ENCODE assay signal across 23 mouse cellular contexts in the genomic region with DNA sequence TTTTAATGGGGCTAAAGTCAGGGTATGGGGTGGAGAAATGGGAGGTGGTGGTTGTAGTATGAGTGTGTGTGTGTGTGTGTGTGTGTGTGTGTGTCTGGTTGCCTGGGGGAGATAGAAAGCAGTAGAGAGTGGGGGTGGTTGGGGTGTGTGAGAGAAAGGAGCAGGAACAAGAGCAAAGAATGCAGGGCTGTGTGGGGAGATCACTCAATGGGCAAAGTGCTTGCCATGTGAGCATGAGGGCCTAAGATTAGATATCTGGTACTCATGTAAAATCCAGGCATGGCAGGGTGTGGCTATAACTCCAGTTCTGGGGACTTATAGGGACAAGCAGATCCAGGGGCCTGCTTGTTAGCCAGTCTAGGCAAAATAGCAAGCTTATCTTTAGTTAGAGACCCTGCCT.
DNase-seq lines count a peak whose midpoint lies in the region; ATAC-seq and TF ChIP-seq lines count a peak whose summit lies in the region.
"Had no signal": no experiment of that assay in that cellular context is flagged by ENCODE, and none has a peak within 500 bp of the region (broad histone marks: within the 10 kb centered on the region; RNA-seq: fewer than 3 reads in every experiment).

No protein-coding gene starts in this region.

- DNase-seq in lung, adult 18-20 months = no peak
- DNase-seq in heart, postnatal 0 days (ENCODE audit: low spot score) = peak; percentile 89
- no peak for DNase-seq in Muller cell, postnatal 12 days (ENCODE audit: inconsistent ontology term)
- DNase-seq: adrenal gland, postnatal 25 days; cerebellum, adult 2 months; cerebellum, postnatal 14 days; gastrocnemius, postnatal 25 days; kidney, adult 9 months; kidney, postnatal 14 days; midbrain, embryonic 14.5 days; retina, postnatal 1 day; right cerebral cortex, postnatal 14 days had no signal

- H3K27me3 ChIP-seq in lung, embryonic 16.5 days (ENCODE audit: control insufficient read depth, insufficient read depth, low read depth, low read length) = no peaks in the 10 kb centered on the region
- H3K27me3 ChIP-seq in heart, embryonic 12.5 days (replicated peaks) = no peaks in the 10 kb centered on the region
- H3K27me3 ChIP-seq in heart, postnatal 0 days (ENCODE audit: control insufficient read depth, insufficient read depth, low read length) = no peaks in the 10 kb centered on the region
- no peaks in the 10 kb centered on the region for H3K27me3 ChIP-seq in forebrain, embryonic 16.5 days (replicated peaks; ENCODE audit: control insufficient read depth, insufficient read depth, low read length)
- no peaks in the 10 kb centered on the region for H3K27me3 ChIP-seq in kidney, embryonic 15.5 days
- H3K27me3 ChIP-seq: embryonic facial prominence, embryonic 15.5 days; forebrain, embryonic 12.5 days; limb, embryonic 13.5 days; neural tube, embryonic 15.5 days had no signal

- H3K27ac ChIP-seq in lung, embryonic 16.5 days (ENCODE audit: low read length) = no peak overlapping the region
- H3K27ac ChIP-seq in heart, embryonic 12.5 days (ENCODE audit: poor library complexity, severe bottlenecking) = no peak overlapping the region
- H3K27ac ChIP-seq in heart, postnatal 0 days (ENCODE audit: low read depth) = peak overlapping the region; percentile 86
- no peak overlapping the region for H3K27ac ChIP-seq in forebrain, embryonic 16.5 days (ENCODE audit: low read length)
- no peak overlapping the region for H3K27ac ChIP-seq in kidney, embryonic 15.5 days
- H3K27ac ChIP-seq: embryonic facial prominence, embryonic 15.5 days; forebrain, embryonic 12.5 days; limb, embryonic 13.5 days; neural tube, embryonic 15.5 days had no signal

- no peak overlapping the region for H3K4me2 ChIP-seq in lung, embryonic 16.5 days (ENCODE audit: low read depth, low read length)
- no peak overlapping the region for H3K4me2 ChIP-seq in heart, embryonic 12.5 days
- H3K4me2 ChIP-seq in heart, postnatal 0 days (ENCODE audit: low read depth, low read length) = no peak overlapping the region
- H3K4me2 ChIP-seq in forebrain, embryonic 16.5 days (ENCODE audit: low read length) = no peak overlapping the region
- H3K4me2 ChIP-seq in kidney, embryonic 15.5 days = no peak overlapping the region
- H3K4me2 ChIP-seq: embryonic facial prominence, embryonic 15.5 days; forebrain, embryonic 12.5 days; limb, embryonic 13.5 days; liver, embryonic 11.5 days; neural tube, embryonic 15.5 days had no signal

- ATAC-seq in lung, embryonic 16.5 days (ENCODE audit: low read depth) = peak; percentile 38; the same call in 1 of the 2 replicates
- peak; percentile 64; the same call in 1 of the 2 replicates for ATAC-seq in heart, embryonic 12.5 days (ENCODE audit: insufficient number of reproducible peaks, low FRiP score)
- ATAC-seq in heart, postnatal 0 days (ENCODE audit: insufficient read depth, low read depth) = peak; percentile 96
- ATAC-seq in forebrain, embryonic 16.5 days = no peak
- ATAC-seq in kidney, embryonic 15.5 days (replicated peaks; ENCODE audit: low FRiP score) = no peak
- ATAC-seq: hindbrain, embryonic 16.5 days; lung, postnatal 0 days had no signal

- no peaks in the 10 kb centered on the region for H3K9me3 ChIP-seq in lung, embryonic 16.5 days (ENCODE audit: control insufficient read depth, low read length)
- peaks cover 6% of the 10 kb centered on the region; the same call in 1 of the 2 replicates for H3K9me3 ChIP-seq in heart, embryonic 12.5 days (replicated peaks)
- peaks cover 12% of the 10 kb centered on the region; the same call in 1 of the 2 replicates for H3K9me3 ChIP-seq in heart, postnatal 0 days (replicated peaks; ENCODE audit: control insufficient read depth, low read length)
- no peaks in the 10 kb centered on the region for H3K9me3 ChIP-seq in forebrain, embryonic 16.5 days (ENCODE audit: control insufficient read depth, low read length)
- H3K9me3 ChIP-seq in kidney, embryonic 15.5 days (replicated peaks) = 0 out of 2 replicates have a peak, but pooled peaks cover 2% of the 10 kb centered on the region
- H3K9me3 ChIP-seq: embryonic facial prominence, embryonic 15.5 days; forebrain, embryonic 12.5 days; limb, embryonic 13.5 days; neural tube, embryonic 15.5 days had no signal

- no peak for TF ChIP-seq CTCF in heart, postnatal 0 days (IDR thresholded peaks at IDR 0.05; ENCODE audit: low read depth)

- H3K4me3 ChIP-seq in lung, embryonic 16.5 days (ENCODE audit: low read length) = no peak overlapping the region
- no peak overlapping the region for H3K4me3 ChIP-seq in heart, embryonic 12.5 days
- H3K4me3 ChIP-seq in heart, postnatal 0 days (ENCODE audit: low read depth, low read length) = no peak overlapping the region
- no peak overlapping the region for H3K4me3 ChIP-seq in forebrain, embryonic 16.5 days (replicated peaks; ENCODE audit: low read length)
- no peak overlapping the region for H3K4me3 ChIP-seq in kidney, embryonic 15.5 days (replicated peaks)
- H3K4me3 ChIP-seq: embryonic facial prominence, embryonic 15.5 days; forebrain, embryonic 12.5 days; limb, embryonic 13.5 days; neural tube, embryonic 15.5 days had no signal

- TF ChIP-seq EP300 in heart, postnatal 0 days (IDR thresholded peaks at IDR 0.05; ENCODE audit: low read depth) = peak; percentile 72; the same call in 1 of the 2 replicates

- H3K36me3 ChIP-seq in lung, embryonic 16.5 days (ENCODE audit: control insufficient read depth, insufficient read depth, low read length) = no peaks in the 10 kb centered on the region
- H3K36me3 ChIP-seq in heart, embryonic 12.5 days = no peaks in the 10 kb centered on the region
- H3K36me3 ChIP-seq in heart, postnatal 0 days (replicated peaks; ENCODE audit: control insufficient read depth, insufficient read depth, low read length) = no peaks in the 10 kb centered on the region
- no peaks in the 10 kb centered on the region for H3K36me3 ChIP-seq in forebrain, embryonic 16.5 days (ENCODE audit: control insufficient read depth, insufficient read depth)
- no peaks in the 10 kb centered on the region for H3K36me3 ChIP-seq in kidney, embryonic 15.5 days
- H3K36me3 ChIP-seq: embryonic facial prominence, embryonic 15.5 days; forebrain, embryonic 12.5 days; limb, embryonic 13.5 days; neural tube, embryonic 15.5 days had no signal

- no peak overlapping the region for H3K9ac ChIP-seq in lung, embryonic 16.5 days (ENCODE audit: low read length)
- H3K9ac ChIP-seq in heart, embryonic 12.5 days = no peak overlapping the region
- H3K9ac ChIP-seq in heart, postnatal 0 days (replicated peaks; ENCODE audit: low read depth, low read length) = no peak overlapping the region
- H3K9ac ChIP-seq in forebrain, embryonic 16.5 days (replicated peaks; ENCODE audit: low read depth, low read length) = no peak overlapping the region
- no peak overlapping the region for H3K9ac ChIP-seq in kidney, embryonic 15.5 days
- H3K9ac ChIP-seq: embryonic facial prominence, embryonic 15.5 days; forebrain, embryonic 12.5 days; limb, embryonic 13.5 days; neural tube, embryonic 15.5 days had no signal

- 0 out of 2 replicates have a peak, but pooled peaks cover 2% of the 10 kb centered on the region for H3K4me1 ChIP-seq in lung, embryonic 16.5 days (replicated peaks; ENCODE audit: control insufficient read depth, insufficient read depth, low read length)
- H3K4me1 ChIP-seq in heart, embryonic 12.5 days (replicated peaks) = peaks cover 5% of the 10 kb centered on the region; the same call in 1 of the 2 replicates
- 0 out of 2 replicates have a peak, but pooled peaks cover 4% of the 10 kb centered on the region for H3K4me1 ChIP-seq in heart, postnatal 0 days (ENCODE audit: control insufficient read depth, insufficient read depth)
- H3K4me1 ChIP-seq in forebrain, embryonic 16.5 days (replicated peaks; ENCODE audit: control insufficient read depth, insufficient read depth, low read length) = 0 out of 2 replicates have a peak, but pooled peaks cover 2% of the 10 kb centered on the region
- H3K4me1 ChIP-seq in kidney, embryonic 15.5 days = no peaks in the 10 kb centered on the region
- H3K4me1 ChIP-seq: embryonic facial prominence, embryonic 15.5 days; limb, embryonic 13.5 days; neural tube, embryonic 15.5 days had no signal

Comparison
In these comparisons a context has a peak if more than half of its experiments do, and no peak if none do; other contexts are left out.
1. ATAC-seq: peak in lung, embryonic 16.5 days (single experiment), heart, embryonic 12.5 days (single experiment) and heart, postnatal 0 days (single experiment); none in forebrain, embryonic 16.5 days (single experiment) and kidney, embryonic 15.5 days (single experiment).